Mouse (Mus musculus) G1E (cell line): ENCODE results near the gene Bola2.

ENCODE experiments used
- CTCF ChIP-seq: IDR thresholded peaks from 2 replicates; pipeline ENCODE4 v1.5.1; 2012; ENCODE audit warnings: low read depth, low read length, inconsistent platforms, mixed read lengths
- GATA1 ChIP-seq: IDR thresholded peaks from 2 replicates; pipeline ENCODE4 v1.6.1; 2012; ENCODE audit warnings: borderline replicate concordance, low read length, inconsistent platforms, mixed read lengths
- POLR2AphosphoS5 ChIP-seq: IDR thresholded peaks from 2 replicates; pipeline ENCODE4 v1.6.1; 2012; ENCODE audit warnings: low read depth, low read length, inconsistent platforms; ENCODE audit not compliant: insufficient replicate concordance
- TAL1 ChIP-seq: conservative IDR thresholded peaks from 2 replicates; pipeline ENCODE4 v1.6.1; 2012; ENCODE audit warnings: low read depth, low read length, inconsistent platforms, mixed read lengths

DNA sequence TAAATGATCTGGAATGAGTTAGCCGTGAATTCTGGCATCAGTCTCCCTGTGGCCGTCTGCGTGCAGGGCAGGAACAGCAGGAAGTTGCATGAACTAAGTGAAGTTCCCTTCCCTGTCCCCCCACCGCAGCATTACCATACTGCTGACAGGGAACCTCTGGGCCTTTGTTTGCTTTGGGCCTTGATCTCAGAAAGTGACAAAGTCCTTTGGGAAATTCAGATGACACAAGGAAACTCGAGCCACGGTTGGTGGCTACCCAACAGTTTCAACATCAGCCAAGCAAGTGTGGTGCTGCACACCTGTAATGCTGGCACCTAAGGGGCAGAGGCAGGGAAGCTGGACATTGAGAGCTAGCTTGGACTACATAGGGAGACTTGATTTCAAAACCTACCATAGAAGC, 51.6 kb downstream of the Bola2 start:
- TF ChIP-seq GATA1 (no peak), CTCF (no peak), POLR2AphosphoS5 (no peak), TAL1 (no peak)
